Mouse (Mus musculus) CH12.LX (cell line): ENCODE results near the gene Ckap5.
A peak's percentile ranks its signal among the peaks of the same experiment; 100 is the strongest.

Experiments
- CTCF ChIP-seq, 2 experiments: IDR thresholded peaks in 1 of 2; conservative IDR thresholded peaks in 1 of 2; 2 replicates each; pipeline ENCODE4 v1.5.1; 2011 to 2012; ENCODE audit warnings: low read depth in 2 of 2, low read length in 2 of 2, improper control_type of control experiment in 1 of 2, inconsistent platforms in 1 of 2, mild to moderate bottlenecking in 1 of 2, moderate library complexity in 1 of 2
- JUND ChIP-seq: conservative IDR thresholded peaks from 2 replicates; pipeline ENCODE4 v1.6.1; 2011; ENCODE audit warnings: low read depth, low read length, improper control_type of control experiment
- MAX ChIP-seq: IDR thresholded peaks from 2 replicates; pipeline ENCODE4 v1.6.1; 2011; ENCODE audit warnings: low read length, improper control_type of control experiment
- NELFE ChIP-seq: IDR thresholded peaks from 2 replicates; pipeline ENCODE4 v1.6.1; 2011; ENCODE audit warnings: low read depth, low read length, improper control_type of control experiment
- POLR2A ChIP-seq: IDR thresholded peaks from 2 replicates; pipeline ENCODE4 v1.6.1; 2011; ENCODE audit warnings: low read depth, mild to moderate bottlenecking, improper control_type of control experiment, low read length
- RCOR1 ChIP-seq: conservative IDR thresholded peaks from 2 replicates; pipeline ENCODE4 v1.6.1; 2012; ENCODE audit warnings: low read depth, mild to moderate bottlenecking, inconsistent platforms, low read length, improper control_type of control experiment
- TCF12 ChIP-seq: IDR thresholded peaks from 2 replicates; pipeline ENCODE4 v1.6.1; 2014; ENCODE audit warnings: low read depth, mild to moderate bottlenecking, inconsistent platforms, low read length, improper control_type of control experiment
- USF1 ChIP-seq: IDR thresholded peaks from 2 replicates; pipeline ENCODE4 v1.6.1; 2014; ENCODE audit warnings: low read depth, mild to moderate bottlenecking, inconsistent platforms, low read length, improper control_type of control experiment

DNA sequence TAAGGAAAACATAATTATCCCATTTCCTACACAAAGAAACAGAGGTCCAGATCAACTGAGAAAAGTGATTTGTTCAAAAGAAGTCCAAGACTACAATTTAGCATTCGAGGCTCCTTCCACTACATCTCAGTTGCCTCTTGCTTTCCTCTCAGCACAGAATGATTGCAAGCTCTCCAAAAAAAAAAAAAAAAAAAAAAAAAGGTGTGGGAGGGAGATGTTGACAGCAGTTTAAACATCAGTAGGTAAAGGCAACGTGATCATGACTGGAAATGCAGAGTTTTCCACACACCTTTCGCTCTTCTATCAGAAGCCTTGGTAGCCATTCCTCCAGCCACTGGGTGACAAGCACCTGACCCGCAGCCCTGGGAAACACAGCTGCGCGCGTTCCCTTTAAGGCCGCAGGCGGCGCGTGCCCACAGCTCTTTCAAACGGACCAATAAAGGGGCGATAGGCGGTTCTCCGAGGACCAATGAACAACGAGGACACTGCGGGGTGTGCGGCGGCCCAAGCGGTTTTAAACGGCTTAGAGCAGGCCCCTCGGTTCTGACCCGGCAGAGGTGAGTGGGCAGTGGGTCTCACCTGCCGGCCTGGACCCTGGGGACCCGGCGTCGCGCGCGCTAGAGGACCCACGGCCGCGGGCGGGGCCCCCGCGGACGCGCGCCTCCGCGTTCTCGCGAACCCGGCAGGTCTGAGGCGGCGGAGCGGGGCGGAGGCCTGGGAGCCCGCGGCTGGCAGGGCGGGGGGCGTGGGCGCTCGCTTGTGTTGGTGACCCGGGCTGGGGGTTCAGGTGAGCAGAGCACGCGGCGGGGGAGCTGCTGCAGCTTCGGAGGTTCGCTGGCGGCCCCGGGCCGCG lies at the start of gene Ckap5:
- TF ChIP-seq JUND (no peak), POLR2A (peak; percentile 83), CTCF (conservative IDR thresholded peaks at IDR 0.05 in 1 of 2, IDR thresholded peaks at IDR 0.05 in 1 of 2; ENCODE audit: low read depth in 2 of 2, low read length in 2 of 2) (no peak), TCF12 (no peak; the same call in 1 of the 2 replicates), NELFE (no peak; the same call in 1 of the 2 replicates), USF1 (peak; percentile 69), RCOR1 (no peak), MAX (peak; percentile 86)
